Mouse (Mus musculus) heart, embryonic 13.5 days (tissue): ENCODE data around the gene Dppa5a. TPM values are rescaled to one million over a fixed set of nuclear protein-coding genes. Genes with fewer than 3 reads are reported as not detected.
"Not testable (repeated sequence)": the region's sequence is repeated elsewhere in the genome, so short reads cannot be mapped to it uniquely, and the experiment has no call there.

ENCODE experiments used
- ATAC-seq: fragments of 200-750 bp; cut with Nextera tagmentation; 2 replicates; pipeline ENCODE4 v1.8.0; 2017; ENCODE audit warnings: moderate TSS enrichment; ENCODE audit not compliant: insufficient number of reproducible peaks, low FRiP score, low TSS enrichment; ENCODE audit errors: extremely low read depth
- H3K27ac ChIP-seq: fragments of 300-500 bp; sonication (generic); replicated peaks from 2 replicates; pipeline ENCODE4 v1.5.1; 2015; ENCODE audit warnings: moderate library complexity, mild to moderate bottlenecking, inconsistent platforms
- H3K27me3 ChIP-seq: fragments of 300-500 bp; sonication (generic); replicated peaks from 2 replicates; pipeline ENCODE4 v1.6.1; 2015; ENCODE audit warnings: mild to moderate bottlenecking, inconsistent platforms
- H3K36me3 ChIP-seq: fragments of 300-500 bp; sonication (generic); 2 replicates; pipeline ENCODE4 v1.6.1; 2015; ENCODE audit warnings: mild to moderate bottlenecking, inconsistent platforms
- H3K4me1 ChIP-seq: fragments of 300-500 bp; sonication (generic); 2 replicates; pipeline ENCODE4 v1.6.1; 2015; ENCODE audit warnings: inconsistent platforms
- H3K4me2 ChIP-seq: fragments of 300-500 bp; sonication (generic); 2 replicates; pipeline ENCODE4 v1.6.1; 2015; ENCODE audit warnings: inconsistent platforms, mild to moderate bottlenecking, moderate library complexity
- H3K4me3 ChIP-seq: fragments of 300-500 bp; sonication (generic); 2 replicates; pipeline ENCODE4 v1.5.1; 2015; ENCODE audit warnings: moderate library complexity, mild to moderate bottlenecking, inconsistent platforms
- H3K9ac ChIP-seq: fragments of 300-500 bp; sonication (generic); 2 replicates; pipeline ENCODE4 v1.6.1; 2015; ENCODE audit warnings: inconsistent platforms, mild to moderate bottlenecking, moderate library complexity
- H3K9me3 ChIP-seq: fragments of 300-500 bp; sonication (generic); 2 replicates; pipeline ENCODE4 v1.6.1; 2016; ENCODE audit warnings: inconsistent platforms
- WGBS: fragments of 180-500 bp; shearing (Covaris S2); methylation state at CpG from one replicate; pipeline ENCODE4 v1.1.7; 2015; ENCODE audit warnings: mixed read lengths; 5-methylcytosine and 5-hydroxymethylcytosine counted together
- polyA plus RNA-seq: library from polyadenylated mRNA; unstranded; fragments of >200 nt; fragmentation: Nextera tagmentation; extraction: Ambion mirVana; gene quantifications from 2 replicates; pipeline ENCODE4 v1.2.1, GENCODE M21; 2015

Gene Dppa5a
- polyA plus RNA-seq, 1 experiment from 2014 or later = not detected

GRCm38 (mm10) chr9:78364701-78365100 lies 3.3 kb downstream of the Dppa5a start:
- 80% methylated on average over 6 of the region's 6 CpGs for WGBS
- Histone ChIP-seq H3K4me2 (no peak overlapping the region), H3K27ac (no peak overlapping the region), H3K9me3 (no peaks in the 10 kb centered on the region), H3K4me3 (no peak overlapping the region), H3K27me3 (no peaks in the 10 kb centered on the region), H3K9ac (no peak overlapping the region), H3K4me1 (no peaks in the 10 kb centered on the region), H3K36me3 (no peaks in the 10 kb centered on the region)
- ATAC-seq = no peak

DNA sequence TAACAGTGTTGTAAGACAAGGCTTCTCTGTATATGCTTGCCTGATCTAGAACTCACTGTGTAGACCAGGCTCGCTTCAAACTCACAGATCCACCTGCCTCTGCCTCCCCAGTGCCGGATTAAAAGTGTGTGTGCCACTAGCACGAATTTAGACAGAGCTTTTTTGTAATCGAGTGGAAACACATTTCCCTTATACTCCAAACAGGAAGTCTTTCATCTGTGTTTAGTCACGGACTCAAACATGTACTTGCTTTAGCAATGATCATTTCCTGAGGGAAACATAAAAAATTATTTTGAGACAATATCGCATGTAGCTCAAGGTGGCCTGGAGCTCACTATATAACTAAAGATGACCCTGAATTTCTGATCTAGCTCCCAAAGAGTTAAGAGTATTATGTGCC lies 4.6 kb downstream of the Dppa5a start:
- no peak for ATAC-seq
- H3K9ac ChIP-seq = no peak overlapping the region
- 64% methylated on average over 6 of the region's 6 CpGs for WGBS
- H3K4me2 ChIP-seq = no peak overlapping the region
- H3K27ac ChIP-seq = no peak overlapping the region
- no peak overlapping the region for H3K4me3 ChIP-seq
- no peaks in the 10 kb centered on the region for H3K9me3 ChIP-seq
- no peaks in the 10 kb centered on the region for H3K27me3 ChIP-seq
- H3K4me1 ChIP-seq = no peaks in the 10 kb centered on the region
- no peaks in the 10 kb centered on the region for H3K36me3 ChIP-seq

GRCm38 (mm10) chr9:78360484-78360872 lies 7.5 kb downstream of the Dppa5a start:
- ATAC-seq = no peak
- WGBS = 34% methylated on average over 2 of the region's 2 CpGs
- H3K9ac ChIP-seq = no peak overlapping the region
- H3K4me1 ChIP-seq = no peaks in the 10 kb centered on the region
- H3K4me2 ChIP-seq = no peak overlapping the region
- H3K9me3 ChIP-seq = no peaks in the 10 kb centered on the region
- no peak overlapping the region for H3K27ac ChIP-seq
- H3K36me3 ChIP-seq = no peaks in the 10 kb centered on the region
- H3K4me3 ChIP-seq = no peak overlapping the region
- H3K27me3 ChIP-seq = no peaks in the 10 kb centered on the region

- Histone ChIP-seq H3K9ac (no peak overlapping the region), H3K36me3 (no peaks in the 10 kb centered on the region), H3K27ac (no peak overlapping the region), H3K27me3 (no peaks in the 10 kb centered on the region), H3K4me1 (no peaks in the 10 kb centered on the region), H3K4me3 (no peak overlapping the region), H3K4me2 (no peak overlapping the region), H3K9me3 (no peaks in the 10 kb centered on the region)
- WGBS = 73% methylated on average over 6 of the region's 6 CpGs
- ATAC-seq = no peak
Measured at GRCm38 (mm10) chr9:78359750-78360483, 8.1 kb downstream of the Dppa5a start.

GRCm38 (mm10) chr9:78358053-78358452 lies 9.9 kb downstream of the Dppa5a start:
- H3K27me3 ChIP-seq = no peaks in the 10 kb centered on the region
- H3K36me3 ChIP-seq = no peaks in the 10 kb centered on the region
- H3K9me3 ChIP-seq = no peaks in the 10 kb centered on the region
- ATAC-seq = no peak
- no peaks in the 10 kb centered on the region for H3K4me1 ChIP-seq
- H3K4me3 ChIP-seq = no peak overlapping the region
- H3K9ac ChIP-seq = no peak overlapping the region
- no peak overlapping the region for H3K4me2 ChIP-seq
- H3K27ac ChIP-seq = no peak overlapping the region
- 12% methylated on average over 9 of the region's 9 CpGs for WGBS

- H3K27ac ChIP-seq = no peak within 1 kb of the TSS
- no peak within 1 kb of the TSS for H3K9ac ChIP-seq
- H3K4me3 ChIP-seq = no peak within 1 kb of the TSS
- H3K9me3 ChIP-seq = no peaks in the 10 kb centered on the region
- no peaks in the 10 kb centered on the region for H3K4me1 ChIP-seq
- H3K27me3 ChIP-seq = no peaks in the 10 kb centered on the region
- no peaks in the 10 kb centered on the region for H3K36me3 ChIP-seq
- no peak for ATAC-seq
- 82% methylated on average over 8 of the region's 8 CpGs for WGBS
- H3K4me2 ChIP-seq = no peak within 1 kb of the TSS
Measured at GRCm38 (mm10) chr9:78355611-78356010, 12.4 kb downstream of the Dppa5a start, which contains the start of gene Gsta2. Gene Gsta2, minus strand, starts transcription at chr9:78355788.

- WGBS = 70% methylated on average over 11 of the region's 11 CpGs
- H3K36me3 ChIP-seq = no peaks in the 10 kb centered on the region
- H3K4me3 ChIP-seq = no peak overlapping the region
- H3K27me3 ChIP-seq = no peaks in the 10 kb centered on the region
- H3K9me3 ChIP-seq = no peaks in the 10 kb centered on the region
- no peak for ATAC-seq
- no peaks in the 10 kb centered on the region for H3K4me1 ChIP-seq
- H3K27ac ChIP-seq = no peak overlapping the region
- H3K4me2 ChIP-seq = no peak overlapping the region
- no peak overlapping the region for H3K9ac ChIP-seq
Measured at GRCm38 (mm10) chr9:78354665-78355578, 13.1 kb downstream of the Dppa5a start.

DNA sequence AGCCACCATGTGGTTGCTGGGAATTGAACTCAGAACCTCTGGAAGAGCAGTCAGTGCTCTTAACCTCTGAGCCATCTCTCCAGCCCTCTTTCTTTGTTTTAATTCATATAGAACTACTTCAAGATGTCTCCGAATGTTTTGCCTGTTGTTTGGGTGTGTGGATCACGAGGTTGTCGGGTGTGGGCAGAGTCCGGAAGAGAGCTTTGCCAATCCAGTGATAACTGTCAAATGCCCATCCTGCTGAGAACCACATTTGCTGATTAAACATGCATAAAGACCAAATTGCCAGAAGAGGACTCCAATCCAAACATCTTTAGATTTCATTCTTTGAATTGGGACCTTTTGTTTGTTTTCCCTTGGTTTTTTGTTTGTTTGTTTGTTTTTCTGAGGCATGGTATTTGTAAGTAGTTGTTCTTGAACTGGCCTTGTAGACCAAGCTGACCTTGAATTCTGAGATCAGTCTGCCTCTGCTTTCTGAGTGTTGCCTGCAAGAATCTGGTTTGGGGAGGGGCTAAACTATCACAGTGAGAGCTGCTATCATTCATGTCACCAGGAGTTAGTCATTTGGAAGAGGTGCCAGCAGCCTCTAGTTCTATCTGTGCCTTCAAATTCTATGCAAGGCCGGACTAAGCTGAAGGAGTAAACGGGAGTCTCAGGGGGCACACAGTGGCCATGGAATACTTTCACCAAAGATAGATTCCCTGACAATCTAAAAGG lies 16.3 kb downstream of the Dppa5a start:
- H3K9ac ChIP-seq = no peak overlapping the region
- H3K4me1 ChIP-seq = no peaks in the 10 kb centered on the region
- no peak overlapping the region for H3K27ac ChIP-seq
- H3K9me3 ChIP-seq = no peaks in the 10 kb centered on the region
- no peaks in the 10 kb centered on the region for H3K27me3 ChIP-seq
- no peak overlapping the region for H3K4me3 ChIP-seq
- no peak overlapping the region for H3K4me2 ChIP-seq
- ATAC-seq = no peak
- no peaks in the 10 kb centered on the region for H3K36me3 ChIP-seq
- WGBS = 62% methylated on average over 6 of the region's 6 CpGs

GRCm38 (mm10) chr9:78350007-78350406 lies 18.0 kb downstream of the Dppa5a start:
- H3K27me3 ChIP-seq, H3K9ac ChIP-seq, H3K4me3 ChIP-seq, H3K9me3 ChIP-seq, ATAC-seq, H3K4me2 ChIP-seq, H3K4me1 ChIP-seq, H3K36me3 ChIP-seq, H3K27ac ChIP-seq: not testable (repeated sequence)

DNA sequence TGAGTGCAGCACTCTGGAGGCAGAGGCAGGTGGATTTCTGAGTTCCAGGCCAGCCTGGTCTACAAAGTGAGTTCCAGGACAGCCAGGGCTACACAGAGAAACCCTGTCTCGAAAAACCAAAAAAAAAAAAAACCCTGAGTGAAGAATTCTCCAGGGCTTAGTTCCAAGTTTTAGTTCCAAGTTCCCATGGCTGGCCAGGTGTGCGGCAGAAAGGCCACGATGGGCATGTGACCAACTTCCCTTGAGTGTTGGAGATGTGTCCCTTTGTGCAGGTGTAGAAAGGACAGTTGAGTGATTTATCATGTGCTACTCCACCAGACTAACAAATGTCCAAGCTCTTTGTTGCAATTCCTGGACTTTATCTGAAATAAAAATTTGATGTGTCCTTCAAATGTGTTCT lies 18.8 kb downstream of the Dppa5a start:
- not testable (repeated sequence) for H3K4me2 ChIP-seq, H3K4me3 ChIP-seq, H3K27me3 ChIP-seq, H3K9me3 ChIP-seq, H3K27ac ChIP-seq, ATAC-seq, H3K4me1 ChIP-seq, H3K9ac ChIP-seq, H3K36me3 ChIP-seq
- 81% methylated on average over 3 of the region's 3 CpGs for WGBS

- H3K4me2 ChIP-seq, H3K4me3 ChIP-seq, H3K36me3 ChIP-seq, H3K27me3 ChIP-seq, H3K9me3 ChIP-seq, H3K4me1 ChIP-seq, ATAC-seq, H3K27ac ChIP-seq, H3K9ac ChIP-seq: not testable (repeated sequence)
- WGBS = 55% methylated on average over 6 of the region's 6 CpGs
Measured at GRCm38 (mm10) chr9:78348206-78349004, 19.6 kb downstream of the Dppa5a start.
